ENCODE assay signal across 7 mouse cellular contexts in genomic region chr19:9984111-9985055, GRCm38 (mm10). TPM values are rescaled to one million over a fixed set of nuclear protein-coding genes. Genes with fewer than 3 reads are reported as not detected.
A peak's percentile ranks its signal among the peaks of the same experiment; 100 is the strongest.
DNase-seq lines count a peak whose midpoint lies in the region; ATAC-seq and TF ChIP-seq lines count a peak whose summit lies in the region.

No protein-coding gene starts in this region.

- no peak overlapping the region for H3K27ac ChIP-seq in lung, postnatal 0 days (ENCODE audit: low read length)
- no peak overlapping the region for H3K27ac ChIP-seq in forebrain, embryonic 10.5 days
- H3K27ac ChIP-seq in limb, embryonic 12.5 days: no peak overlapping the region
- H3K27ac ChIP-seq in stomach, embryonic 14.5 days (ENCODE audit: low read length): no peak overlapping the region

- TF ChIP-seq EP300 in lung, postnatal 0 days (IDR thresholded peaks at IDR 0.05): no peak

- ATAC-seq in lung, postnatal 0 days: no peak
- ATAC-seq in limb, embryonic 12.5 days (ENCODE audit: insufficient number of reproducible peaks, insufficient read depth, low FRiP score, low TSS enrichment, low read depth): no peak
- no peak for ATAC-seq in stomach, embryonic 14.5 days (ENCODE audit: insufficient number of reproducible peaks, insufficient read depth, low FRiP score, low read depth)

- peak overlapping the region; percentile 92 for H3K4me3 ChIP-seq in lung, postnatal 0 days (ENCODE audit: low read depth, low read length)
- peak overlapping the region; percentile 75 for H3K4me3 ChIP-seq in forebrain, embryonic 10.5 days
- peak overlapping the region; percentile 93 for H3K4me3 ChIP-seq in limb, embryonic 12.5 days (replicated peaks)
- peak overlapping the region; percentile 92 for H3K4me3 ChIP-seq in stomach, embryonic 14.5 days (ENCODE audit: low read depth, low read length)

- TF ChIP-seq CTCF in lung, postnatal 0 days (IDR thresholded peaks at IDR 0.05): no peak

- DNase-seq in lung, postnatal 0 days (ENCODE audit: low spot score): no peak
- DNase-seq in lung, postnatal 10 days: no peak
- no peak for DNase-seq in forebrain, embryonic 10.5 days (ENCODE audit: extremely low spot score, low spot score)
- DNase-seq in cerebellum, postnatal 4 days (ENCODE audit: low spot score in 2 of 2): no peak
- DNase-seq in ovary, postnatal 36 days (ENCODE audit: low spot score): no peak

- H3K27me3 ChIP-seq in lung, postnatal 0 days (replicated peaks; ENCODE audit: insufficient read depth, low read length): no peaks in the 10 kb centered on the region
- H3K27me3 ChIP-seq in forebrain, embryonic 10.5 days (ENCODE audit: poor library complexity, severe bottlenecking): no peaks in the 10 kb centered on the region
- no peaks in the 10 kb centered on the region for H3K27me3 ChIP-seq in limb, embryonic 12.5 days
- H3K27me3 ChIP-seq in stomach, embryonic 14.5 days (ENCODE audit: control insufficient read depth, insufficient read depth, low read length): no peaks in the 10 kb centered on the region

- peaks cover 11% of the 10 kb centered on the region; the same call in 1 of the 2 replicates for H3K36me3 ChIP-seq in lung, postnatal 0 days (ENCODE audit: insufficient read depth, low read length)
- peaks cover 34% of the 10 kb centered on the region for H3K36me3 ChIP-seq in forebrain, embryonic 10.5 days (replicated peaks)
- peaks cover 29% of the 10 kb centered on the region for H3K36me3 ChIP-seq in limb, embryonic 12.5 days
- H3K36me3 ChIP-seq in stomach, embryonic 14.5 days (ENCODE audit: control insufficient read depth, insufficient read depth, low read length): peaks cover 22% of the 10 kb centered on the region

- WGBS in lung, postnatal 0 days: 84% methylated on average over 20 of the region's 20 CpGs
- 93% methylated on average over 20 of the region's 20 CpGs for WGBS in forebrain, embryonic 10.5 days
- 90% methylated on average over 20 of the region's 20 CpGs for WGBS in limb, embryonic 12.5 days
- WGBS in stomach, embryonic 14.5 days: 90% methylated on average over 20 of the region's 20 CpGs

- H3K4me2 ChIP-seq in lung, postnatal 0 days (replicated peaks; ENCODE audit: low read depth, low read length): peak overlapping the region; percentile 60
- H3K4me2 ChIP-seq in limb, embryonic 12.5 days: peak overlapping the region; percentile 70
- H3K4me2 ChIP-seq in stomach, embryonic 14.5 days (replicated peaks; ENCODE audit: low read depth, low read length): peak overlapping the region; percentile 85

- no peaks in the 10 kb centered on the region for H3K9me3 ChIP-seq in lung, postnatal 0 days (ENCODE audit: low read length)
- H3K9me3 ChIP-seq in forebrain, embryonic 10.5 days: no peaks in the 10 kb centered on the region
- H3K9me3 ChIP-seq in limb, embryonic 12.5 days: no peaks in the 10 kb centered on the region
- H3K9me3 ChIP-seq in stomach, embryonic 14.5 days (ENCODE audit: control insufficient read depth, low read depth, low read length): no peaks in the 10 kb centered on the region

- peak overlapping the region; percentile 96; the same call in 1 of the 2 replicates for H3K9ac ChIP-seq in lung, postnatal 0 days (replicated peaks; ENCODE audit: low read depth)
- no peak overlapping the region for H3K9ac ChIP-seq in limb, embryonic 12.5 days (replicated peaks)
- H3K9ac ChIP-seq in stomach, embryonic 14.5 days (replicated peaks; ENCODE audit: low read depth, low read length): peak overlapping the region; percentile 95; the same call in 1 of the 2 replicates

- H3K4me1 ChIP-seq in lung, postnatal 0 days (ENCODE audit: insufficient read depth, low read depth, low read length): peaks cover 6% of the 10 kb centered on the region; the same call in 1 of the 2 replicates
- H3K4me1 ChIP-seq in forebrain, embryonic 10.5 days: peaks cover 31% of the 10 kb centered on the region
- H3K4me1 ChIP-seq in limb, embryonic 12.5 days (replicated peaks): peaks cover 24% of the 10 kb centered on the region
- H3K4me1 ChIP-seq in stomach, embryonic 14.5 days (ENCODE audit: control insufficient read depth, insufficient read depth, low read length): peaks cover 15% of the 10 kb centered on the region

RNA-seq across cellular contexts. Expression of gene Fth1, which starts 4.0 kb away (rescaled TPM):
- 3,752 and 3,783 TPM in 2 replicates for polyA plus RNA-seq in lung, postnatal 0 days (2015; fragmentation: Nextera tagmentation; extraction: Ambion mirVana)
- 1,226 and 1,339 TPM in 2 replicates for polyA plus RNA-seq in forebrain, embryonic 10.5 days (2016; fragmentation: Nextera tagmentation; extraction: Ambion mirVana)
- polyA plus RNA-seq in limb, embryonic 12.5 days (2016; fragmentation: Nextera tagmentation; extraction: Ambion mirVana): 1,334 and 1,385 TPM in 2 replicates
- 1,491 and 1,524 TPM in 2 replicates for polyA plus RNA-seq in stomach, embryonic 14.5 days (2014; fragmentation: Nextera tagmentation; extraction: Ambion mirVana)

RNA-seq across cellular contexts. Expression of gene Best1, which starts 17.1 kb away (rescaled TPM):
- 2.0 and 2.3 TPM in 2 replicates for polyA plus RNA-seq in lung, postnatal 0 days (2015; fragmentation: Nextera tagmentation; extraction: Ambion mirVana)
- polyA plus RNA-seq in forebrain, embryonic 10.5 days (2016; fragmentation: Nextera tagmentation; extraction: Ambion mirVana): 2.1 and 2.3 TPM in 2 replicates
- polyA plus RNA-seq in limb, embryonic 12.5 days (2016; fragmentation: Nextera tagmentation; extraction: Ambion mirVana): 2.2 and 2.3 TPM in 2 replicates
- polyA plus RNA-seq in stomach, embryonic 14.5 days (2014; fragmentation: Nextera tagmentation; extraction: Ambion mirVana): 0.35 and 0.72 TPM in 2 replicates

RNA-seq across cellular contexts. Expression of gene Rab3il1, which starts 17.1 kb away (rescaled TPM):
- polyA plus RNA-seq in lung, postnatal 0 days (2015; fragmentation: Nextera tagmentation; extraction: Ambion mirVana): 23.8 and 25.9 TPM in 2 replicates
- polyA plus RNA-seq in forebrain, embryonic 10.5 days (2016; fragmentation: Nextera tagmentation; extraction: Ambion mirVana): 39.3 and 39.8 TPM in 2 replicates
- 32.0 and 35.8 TPM in 2 replicates for polyA plus RNA-seq in limb, embryonic 12.5 days (2016; fragmentation: Nextera tagmentation; extraction: Ambion mirVana)
- polyA plus RNA-seq in stomach, embryonic 14.5 days (2014; fragmentation: Nextera tagmentation; extraction: Ambion mirVana): 26.0 and 28.6 TPM in 2 replicates

RNA-seq across cellular contexts. Expression of gene Fads3, which starts 57.0 kb away (rescaled TPM):
- polyA plus RNA-seq in lung, postnatal 0 days (2015; fragmentation: Nextera tagmentation; extraction: Ambion mirVana): 79.6 and 96.1 TPM in 2 replicates
- polyA plus RNA-seq in forebrain, embryonic 10.5 days (2016; fragmentation: Nextera tagmentation; extraction: Ambion mirVana): 4.6 and 5.5 TPM in 2 replicates
- polyA plus RNA-seq in limb, embryonic 12.5 days (2016; fragmentation: Nextera tagmentation; extraction: Ambion mirVana): 5.8 and 5.9 TPM in 2 replicates
- 9.1 and 11.2 TPM in 2 replicates for polyA plus RNA-seq in stomach, embryonic 14.5 days (2014; fragmentation: Nextera tagmentation; extraction: Ambion mirVana)
